Mouse (Mus musculus) C2C12 (cell line): ENCODE data around the gene Pard3b. TPM values are rescaled to one million over a fixed set of nuclear protein-coding genes. Genes with fewer than 3 reads are reported as not detected.

ENCODE experiments used
- H3K27me3 ChIP-seq: one replicate; pipeline ENCODE4 v1.6.1; 2011; ENCODE audit not compliant: control insufficient read depth, insufficient read depth, insufficient read length
- H3K36me3 ChIP-seq: one replicate; pipeline ENCODE4 v1.6.1; 2011; ENCODE audit not compliant: control insufficient read depth, insufficient read depth
- H3K4me3 ChIP-seq: one replicate; pipeline ENCODE4 v1.5.1; 2011; ENCODE audit warnings: mild to moderate bottlenecking, control low read depth; ENCODE audit not compliant: poor library complexity, insufficient read depth, severe bottlenecking
- H3K79me2 ChIP-seq: one replicate; pipeline ENCODE4 v1.6.1; 2011; ENCODE audit not compliant: control insufficient read depth, insufficient read depth
- H3K79me3 ChIP-seq: one replicate; pipeline ENCODE4 v1.6.1; 2011; ENCODE audit warnings: low read depth, control low read depth
- H3ac ChIP-seq: one replicate; pipeline ENCODE3; 2011; ENCODE audit warnings: low read depth; ENCODE audit not compliant: control insufficient read depth, insufficient read length
- CEBPB ChIP-seq: IDR thresholded peaks from one replicate; pipeline ENCODE4 v1.6.1; 2011; ENCODE audit warnings: low read depth, mild to moderate bottlenecking, control low read depth, moderate library complexity
- CTCF ChIP-seq: IDR thresholded peaks from one replicate; pipeline ENCODE4 v1.5.1; 2011; ENCODE audit not compliant: control insufficient read depth, insufficient read depth, insufficient read length
- FOSL1 ChIP-seq: IDR thresholded peaks from one replicate; pipeline ENCODE4 v1.8.0; 2011; ENCODE audit warnings: mild to moderate bottlenecking, low read length; ENCODE audit not compliant: poor library complexity, insufficient read depth, severe bottlenecking
- MAX ChIP-seq: IDR thresholded peaks from one replicate; pipeline ENCODE4 v1.6.1; 2011; ENCODE audit warnings: mild to moderate bottlenecking, control low read depth
- MYOD1 ChIP-seq: IDR thresholded peaks from one replicate; pipeline ENCODE4 v1.6.1; 2011; ENCODE audit warnings: low read depth; ENCODE audit not compliant: control insufficient read depth, insufficient read length
- MYOG ChIP-seq: IDR thresholded peaks from one replicate; pipeline ENCODE4 v1.6.1; 2011; ENCODE audit not compliant: control insufficient read depth, insufficient read length; ENCODE audit errors: extremely low read depth
- USF1 ChIP-seq: IDR thresholded peaks from one replicate; pipeline ENCODE4 v1.6.1; 2011; ENCODE audit warnings: low read depth, mild to moderate bottlenecking, control low read depth, moderate library complexity
- polyA plus RNA-seq: library from polyadenylated mRNA; unstranded; fragments of >200 nt; fragmentation: generic; extraction: Trizol; gene quantifications from one replicate; pipeline ENCODE4 v1.2.1, GENCODE M21; 2012; ENCODE audit warnings: missing spikeins

The Pard3b gene
- polyA plus RNA-seq, 1 experiment: 0.20 TPM

DNA sequence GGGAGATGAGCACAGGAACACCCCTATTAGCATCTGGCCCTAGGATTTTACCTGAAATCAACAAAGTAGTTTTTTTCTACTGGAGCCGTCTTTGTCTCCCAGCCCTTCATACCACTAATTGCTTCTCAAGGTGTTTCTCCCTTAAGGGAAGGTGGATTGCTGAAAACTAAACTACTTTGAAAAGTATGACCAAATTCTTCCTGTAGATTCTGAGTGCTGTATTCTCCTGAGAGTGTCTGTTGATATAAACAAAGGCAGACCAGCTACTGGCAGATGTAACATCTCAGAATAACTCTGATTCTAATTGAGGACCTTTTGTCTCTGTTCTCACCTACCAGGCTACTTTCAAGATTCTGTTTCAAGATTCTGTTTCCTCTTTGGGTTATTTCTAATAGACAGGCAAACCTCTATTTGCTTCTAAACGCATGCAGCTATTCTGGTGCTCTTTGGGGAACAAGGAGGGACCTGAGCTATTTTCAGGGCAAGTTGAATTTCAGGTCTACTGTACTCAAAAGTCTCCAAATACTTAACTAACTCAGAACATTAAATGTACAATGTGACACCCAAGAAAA is 563.1 kb downstream of the Pard3b start:
- no peaks in the 10 kb centered on the region for H3K79me3 ChIP-seq
- H3K36me3 ChIP-seq: no peaks in the 10 kb centered on the region
- H3K27me3 ChIP-seq: no peaks in the 10 kb centered on the region
- H3K4me3 ChIP-seq: no peak overlapping the region
- no peak for TF ChIP-seq FOSL1
- TF ChIP-seq MYOG: no peak
- no peak for TF ChIP-seq USF1
- no peak for TF ChIP-seq MAX
- TF ChIP-seq MYOD1: no peak
- TF ChIP-seq CEBPB: no peak
- no peak for TF ChIP-seq CTCF
- no peak overlapping the region for H3ac ChIP-seq
- H3K79me2 ChIP-seq: no peaks in the 10 kb centered on the region

DNA sequence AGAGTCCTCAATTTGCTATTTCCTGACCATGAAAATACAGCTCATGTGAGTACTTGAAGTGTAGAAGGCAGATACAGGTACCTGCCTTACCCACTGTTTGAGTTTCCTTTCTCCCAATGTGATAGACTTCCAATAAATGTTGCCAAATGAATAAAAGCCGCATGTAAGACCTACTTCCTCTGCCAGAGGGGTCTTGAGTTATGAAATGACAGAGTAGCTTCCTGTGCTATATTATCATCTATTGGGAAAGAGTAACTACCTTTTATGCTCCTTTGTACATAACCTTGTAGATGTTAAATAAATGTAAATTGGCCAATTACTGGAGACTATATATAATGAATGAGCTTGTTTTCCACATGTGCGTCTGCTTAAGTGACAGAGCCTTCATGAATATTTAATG is 574.7 kb downstream of the Pard3b start:
- Histone ChIP-seq H3K79me3 (no peaks in the 10 kb centered on the region), H3K27me3 (no peaks in the 10 kb centered on the region), H3K79me2 (no peaks in the 10 kb centered on the region), H3K4me3 (no peak overlapping the region), H3ac (no peak overlapping the region), H3K36me3 (no peaks in the 10 kb centered on the region)
- TF ChIP-seq FOSL1 (no peak), MYOD1 (no peak), CTCF (no peak), CEBPB (no peak), MAX (no peak), USF1 (no peak)

DNA sequence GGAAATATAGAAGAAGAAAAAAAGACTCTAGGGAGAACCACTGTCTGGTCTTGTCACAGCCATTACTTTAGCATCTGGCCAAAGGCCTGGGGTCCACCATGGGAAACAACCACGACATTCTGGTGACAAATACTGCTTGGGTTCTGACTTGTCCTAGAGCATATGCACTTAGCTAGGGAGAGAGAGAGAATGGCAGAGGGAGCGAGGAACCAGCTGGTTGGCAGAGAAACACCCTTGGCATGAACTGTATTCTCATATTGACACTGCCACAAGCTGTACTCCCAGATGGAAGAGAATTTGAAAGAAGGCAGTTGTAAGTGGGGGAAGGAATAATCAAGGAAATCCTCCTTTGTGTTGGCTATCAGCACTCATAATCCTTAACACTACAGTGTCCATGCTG is 577.2 kb downstream of the Pard3b start:
- H3K27me3 ChIP-seq: no peaks in the 10 kb centered on the region
- H3K4me3 ChIP-seq: no peak overlapping the region
- H3K36me3 ChIP-seq: no peaks in the 10 kb centered on the region
- TF ChIP-seq USF1: no peak
- no peak for TF ChIP-seq FOSL1
- TF ChIP-seq CEBPB: no peak
- no peak for TF ChIP-seq MYOD1
- TF ChIP-seq MAX: no peak
- no peak for TF ChIP-seq CTCF
- no peaks in the 10 kb centered on the region for H3K79me3 ChIP-seq
- no peaks in the 10 kb centered on the region for H3K79me2 ChIP-seq
- no peak overlapping the region for H3ac ChIP-seq

DNA sequence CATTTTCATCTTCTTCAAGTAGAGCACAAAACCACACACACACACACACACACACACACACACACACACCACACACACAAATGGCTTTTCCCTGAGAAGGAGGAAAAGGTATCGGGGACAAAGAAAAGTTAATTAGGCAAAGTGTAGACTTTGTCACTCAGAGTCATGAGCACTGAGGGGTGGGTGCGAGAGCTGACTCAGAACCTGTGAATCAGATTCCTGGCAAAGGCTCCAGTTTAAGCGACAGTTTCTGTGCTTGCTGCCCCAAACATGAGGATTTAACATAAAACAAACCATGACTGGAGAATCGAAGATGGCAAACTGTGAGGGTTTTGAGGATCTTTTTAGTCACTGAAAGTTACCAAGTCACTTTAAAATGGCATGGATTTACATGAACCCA is 577.9 kb downstream of the Pard3b start:
- H3K79me3 ChIP-seq: no peaks in the 10 kb centered on the region
- H3K36me3 ChIP-seq: no peaks in the 10 kb centered on the region
- no peak overlapping the region for H3K4me3 ChIP-seq
- TF ChIP-seq USF1: no peak
- no peak for TF ChIP-seq CTCF
- no peak for TF ChIP-seq FOSL1
- no peak for TF ChIP-seq MYOD1
- TF ChIP-seq MAX: no peak
- no peak for TF ChIP-seq MYOG
- no peak for TF ChIP-seq CEBPB
- no peaks in the 10 kb centered on the region for H3K27me3 ChIP-seq
- H3K79me2 ChIP-seq: no peaks in the 10 kb centered on the region
- H3ac ChIP-seq: no peak overlapping the region

GRCm38 (mm10) chr1:62229129-62229528 is 590.5 kb downstream of the Pard3b start:
- TF ChIP-seq USF1: no peak
- no peak for TF ChIP-seq MAX
- TF ChIP-seq CEBPB: no peak
- no peak for TF ChIP-seq MYOG
- TF ChIP-seq CTCF: no peak
- TF ChIP-seq FOSL1: no peak
- no peak for TF ChIP-seq MYOD1
- Histone ChIP-seq H3K4me3 (no peak overlapping the region), H3K27me3 (no peaks in the 10 kb centered on the region), H3ac (no peak overlapping the region), H3K79me2 (no peaks in the 10 kb centered on the region), H3K79me3 (no peaks in the 10 kb centered on the region), H3K36me3 (no peaks in the 10 kb centered on the region)

- Histone ChIP-seq H3K4me3 (no peak overlapping the region), H3ac (no peak overlapping the region), H3K79me2 (no peaks in the 10 kb centered on the region), H3K79me3 (no peaks in the 10 kb centered on the region), H3K36me3 (no peaks in the 10 kb centered on the region), H3K27me3 (no peaks in the 10 kb centered on the region)
- no peak for TF ChIP-seq MYOG
- no peak for TF ChIP-seq CTCF
- no peak for TF ChIP-seq MYOD1
- TF ChIP-seq USF1: no peak
- TF ChIP-seq CEBPB: no peak
- no peak for TF ChIP-seq FOSL1
- TF ChIP-seq MAX: no peak
These were observed 595.4 kb downstream of the Pard3b start for GRCm38 (mm10) chr1:62234039-62234438.
